In genomic region chr13:12272953-12273352, GRCm38 (mm10) we compare ENCODE assay signal across 11 mouse cellular contexts. TPM values are rescaled to one million over a fixed set of nuclear protein-coding genes. Genes with fewer than 3 reads are reported as not detected.
DNase-seq lines count a peak whose midpoint lies in the region; ATAC-seq lines count a peak whose summit lies in the region.
"Had no signal": no experiment of that assay in that cellular context is flagged by ENCODE, and none has a peak within 500 bp of the region (broad histone marks: within the 10 kb centered on the region; RNA-seq: fewer than 3 reads in every experiment).

No protein-coding gene starts in this region.

- H3K4me1 ChIP-seq in hindbrain, embryonic 14.5 days (replicated peaks; ENCODE audit: control insufficient read depth, insufficient read depth, low read length) = no peaks in the 10 kb centered on the region
- no peaks in the 10 kb centered on the region for H3K4me1 ChIP-seq in hindbrain, embryonic 16.5 days (ENCODE audit: control insufficient read depth, insufficient read depth, low read depth, low read length)
- H3K4me1 ChIP-seq in kidney, embryonic 16.5 days (ENCODE audit: insufficient read depth, low read length) = no peaks in the 10 kb centered on the region
- H3K4me1 ChIP-seq: embryonic facial prominence, embryonic 15.5 days; liver, embryonic 13.5 days; stomach, embryonic 15.5 days had no signal

- DNase-seq in hindbrain, embryonic 14.5 days (ENCODE audit: low spot score) = peak; percentile 72
- DNase-seq in thymus, postnatal 0 days (ENCODE audit: low spot score) = peak; percentile 61
- no peak for DNase-seq in thymus, adult 18-20 months
- DNase-seq in layer of hippocampus, adult 9-10 months (ENCODE audit: low spot score) = peak; percentile 53
- peak; percentile 47 for DNase-seq in thymus, postnatal 14 days
- DNase-seq: liver, embryonic 13.5 days had no signal

- no peaks in the 10 kb centered on the region for H3K27me3 ChIP-seq in hindbrain, embryonic 14.5 days (ENCODE audit: control insufficient read depth, insufficient read depth, low read length)
- H3K27me3 ChIP-seq in hindbrain, embryonic 16.5 days (replicated peaks; ENCODE audit: control insufficient read depth, insufficient read depth, low read length) = no peaks in the 10 kb centered on the region
- H3K27me3 ChIP-seq in kidney, embryonic 16.5 days (ENCODE audit: insufficient read depth, low read length) = no peaks in the 10 kb centered on the region
- H3K27me3 ChIP-seq: embryonic facial prominence, embryonic 15.5 days; liver, embryonic 13.5 days; stomach, embryonic 15.5 days had no signal

- no peaks in the 10 kb centered on the region for H3K36me3 ChIP-seq in hindbrain, embryonic 14.5 days (replicated peaks; ENCODE audit: control insufficient read depth, insufficient read depth)
- H3K36me3 ChIP-seq in hindbrain, embryonic 16.5 days (ENCODE audit: control insufficient read depth, insufficient read depth, low read length) = peaks cover 3% of the 10 kb centered on the region; the same call in 1 of the 2 replicates
- H3K36me3 ChIP-seq in kidney, embryonic 16.5 days (ENCODE audit: insufficient read depth, low read length) = no peaks in the 10 kb centered on the region
- H3K36me3 ChIP-seq: embryonic facial prominence, embryonic 15.5 days; liver, embryonic 13.5 days; stomach, embryonic 15.5 days had no signal

- no peak overlapping the region for H3K4me2 ChIP-seq in hindbrain, embryonic 14.5 days (replicated peaks)
- no peak overlapping the region for H3K4me2 ChIP-seq in hindbrain, embryonic 16.5 days (ENCODE audit: low read length)
- H3K4me2 ChIP-seq in kidney, embryonic 16.5 days (replicated peaks; ENCODE audit: low read depth, low read length) = no peak overlapping the region
- H3K4me2 ChIP-seq: embryonic facial prominence, embryonic 15.5 days; liver, embryonic 13.5 days; stomach, embryonic 15.5 days had no signal

- WGBS in hindbrain, embryonic 14.5 days = 54% methylated on average over 3 of the region's 3 CpGs
- WGBS in hindbrain, embryonic 16.5 days = 57% methylated on average over 3 of the region's 3 CpGs
- 45% methylated on average over 3 of the region's 3 CpGs for WGBS in kidney, embryonic 16.5 days

- no peak overlapping the region for H3K4me3 ChIP-seq in hindbrain, embryonic 14.5 days (replicated peaks; ENCODE audit: low read length)
- H3K4me3 ChIP-seq in hindbrain, embryonic 16.5 days (ENCODE audit: low read length) = no peak overlapping the region
- no peak overlapping the region for H3K4me3 ChIP-seq in kidney, embryonic 16.5 days (ENCODE audit: low read length)
- H3K4me3 ChIP-seq: embryonic facial prominence, embryonic 15.5 days; liver, embryonic 13.5 days; stomach, embryonic 15.5 days had no signal

- ATAC-seq in hindbrain, embryonic 14.5 days (ENCODE audit: low FRiP score) = 0 out of 2 replicates have a peak, but pooled peaks have one; percentile 24
- ATAC-seq in hindbrain, embryonic 16.5 days = no peak
- peak; percentile 89 for ATAC-seq in common myeloid progenitor, adult 5-6 weeks (replicated peaks; ENCODE audit: low read depth, poor library complexity, severe bottlenecking)
- no peak for ATAC-seq in kidney, embryonic 16.5 days (ENCODE audit: low FRiP score, low TSS enrichment)

- no peaks in the 10 kb centered on the region for H3K9me3 ChIP-seq in hindbrain, embryonic 14.5 days (ENCODE audit: control insufficient read depth, low read length)
- H3K9me3 ChIP-seq in hindbrain, embryonic 16.5 days (ENCODE audit: control insufficient read depth, low read length) = no peaks in the 10 kb centered on the region
- no peaks in the 10 kb centered on the region for H3K9me3 ChIP-seq in kidney, embryonic 16.5 days (ENCODE audit: low read length)
- H3K9me3 ChIP-seq: embryonic facial prominence, embryonic 15.5 days; liver, embryonic 13.5 days; stomach, embryonic 15.5 days had no signal

- no peak overlapping the region for H3K27ac ChIP-seq in hindbrain, embryonic 14.5 days
- H3K27ac ChIP-seq in hindbrain, embryonic 16.5 days (ENCODE audit: low read depth, low read length) = no peak overlapping the region
- no peak overlapping the region for H3K27ac ChIP-seq in kidney, embryonic 16.5 days (ENCODE audit: low read length)
- H3K27ac ChIP-seq: embryonic facial prominence, embryonic 15.5 days; liver, embryonic 13.5 days; stomach, embryonic 15.5 days had no signal

- H3K9ac ChIP-seq in hindbrain, embryonic 14.5 days = no peak overlapping the region
- H3K9ac ChIP-seq in hindbrain, embryonic 16.5 days (ENCODE audit: low read depth, low read length) = no peak overlapping the region
- H3K9ac ChIP-seq in kidney, embryonic 16.5 days (replicated peaks; ENCODE audit: low read length) = no peak overlapping the region
- H3K9ac ChIP-seq: embryonic facial prominence, embryonic 15.5 days; liver, embryonic 13.5 days; stomach, embryonic 15.5 days had no signal

RNA-seq across cellular contexts. Expression of gene Mtr, which starts 15.0 kb away (rescaled TPM):
- 5.0 and 5.6 TPM in 2 replicates for polyA plus RNA-seq in hindbrain, embryonic 14.5 days (2014; fragmentation: Nextera tagmentation; extraction: Ambion mirVana)
- polyA plus RNA-seq in hindbrain, embryonic 16.5 days (2015; fragmentation: Nextera tagmentation; extraction: Ambion mirVana) = 3.1 and 3.4 TPM in 2 replicates
- 15.7 and 17.6 TPM in 2 replicates for polyA plus RNA-seq in thymus, postnatal 0 days (2015; fragmentation: Nextera tagmentation; extraction: Ambion mirVana)
- 44.8 and 58.3 TPM in 2 replicates for total RNA-seq in common myeloid progenitor, adult 5-6 weeks (2017)
- polyA plus RNA-seq in kidney, embryonic 16.5 days (2015; fragmentation: Nextera tagmentation; extraction: Ambion mirVana) = 13.4 and 14.3 TPM in 2 replicates

Comparison
In these comparisons a context has a peak if more than half of its experiments do, and no peak if none do; other contexts are left out.
1. ATAC-seq: peak in hindbrain, embryonic 14.5 days (single experiment) and common myeloid progenitor, adult 5-6 weeks (single experiment); none in hindbrain, embryonic 16.5 days (single experiment) and kidney, embryonic 16.5 days (single experiment).
2. DNase-seq: peak in hindbrain, embryonic 14.5 days (single experiment), thymus, postnatal 0 days (single experiment), layer of hippocampus, adult 9-10 months (single experiment) and thymus, postnatal 14 days (single experiment); none in thymus, adult 18-20 months (0 of 2).